Mouse (Mus musculus): Measurements from ENCODE around the gene Scimp. TPM values are rescaled to one million over a fixed set of nuclear protein-coding genes. Genes with fewer than 3 reads are reported as not detected.

The Scimp gene
- not detected for total RNA-seq (2021)
- long read RNA-seq, experiment 1: 0 reads
- long read RNA-seq, experiment 2: 0 reads

DNA sequence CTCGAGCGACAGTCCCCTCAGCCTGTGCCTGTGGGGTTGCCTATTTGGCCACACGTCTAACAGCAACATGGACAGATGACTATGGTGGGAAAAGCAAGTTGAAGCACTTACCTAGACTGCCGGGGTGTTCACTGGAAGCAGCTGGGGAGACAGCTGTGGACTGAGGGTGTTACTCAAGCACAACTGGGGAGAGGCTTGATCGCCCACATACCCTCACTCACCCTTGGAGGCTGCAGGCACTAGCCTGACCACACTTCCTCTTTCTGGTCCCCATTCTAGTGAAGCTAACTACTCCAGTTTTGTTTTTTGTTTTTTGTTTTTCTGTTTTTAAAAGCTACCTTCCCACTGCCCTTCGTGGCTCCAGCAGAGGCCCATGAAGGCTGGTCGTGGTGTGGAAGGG lies at the start of gene Scimp:
Gene Scimp, minus strand, starts transcription at position 222 of the 400 bp plus-strand sequence.
- DNase-seq (ENCODE audit: low spot score in 2 of 2): no peak

DNA sequence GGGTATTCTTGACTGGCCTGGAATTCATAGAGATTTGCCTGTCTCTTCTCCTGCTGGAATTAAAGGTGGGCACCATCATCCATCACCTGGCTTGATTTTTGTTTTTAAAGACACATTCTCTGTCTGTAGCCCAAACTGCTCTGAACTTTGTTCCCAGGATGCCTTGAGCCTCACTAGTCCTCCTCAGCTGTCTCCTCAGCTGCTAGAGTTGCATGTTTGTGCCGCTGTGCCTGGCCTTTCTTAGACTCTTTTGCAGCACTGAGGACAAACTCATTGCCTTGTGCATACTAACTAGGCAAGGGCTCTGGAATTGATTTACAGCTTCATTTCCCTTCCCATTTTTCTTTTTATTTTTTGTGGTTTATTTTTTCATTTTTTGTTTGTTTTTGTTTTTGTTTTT lies 48.0 kb upstream of the Scimp start:
- peak in 1 of 2 experiments; percentile 22 for DNase-seq (ENCODE audit: low spot score in 2 of 2)

- DNase-seq (ENCODE audit: low spot score in 2 of 2): no peak
Observed at GRCm38 (mm10) chr11:70846029-70846428, 33.6 kb upstream of the Scimp start.

DNA sequence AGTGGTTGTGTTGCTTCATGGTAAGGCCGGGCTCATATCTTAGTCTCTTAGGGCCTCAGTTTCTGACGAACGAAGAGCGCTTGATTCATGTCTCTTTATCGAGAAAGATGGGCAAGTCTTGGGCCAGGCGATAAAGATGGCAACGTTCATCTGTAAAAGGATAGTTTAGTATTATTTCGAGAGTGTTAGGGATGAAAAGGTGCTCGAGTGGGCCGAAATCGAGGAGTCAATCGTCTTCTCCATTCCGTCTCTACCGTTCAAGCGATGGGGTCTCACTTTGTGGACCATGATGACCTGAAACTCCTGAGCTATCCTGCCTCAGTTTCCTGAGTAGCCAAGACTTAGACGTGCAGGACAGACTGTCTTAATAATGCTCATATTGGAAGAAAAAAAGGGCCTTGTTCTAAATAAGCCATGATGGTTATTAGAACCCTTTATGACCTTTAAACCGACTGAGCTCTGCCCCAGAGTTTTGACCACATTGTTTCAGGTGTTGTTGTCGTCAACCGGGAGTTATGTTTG lies 33.1 kb upstream of the Scimp start:
- DNase-seq (ENCODE audit: low spot score in 2 of 2): peak in 1 of 2 experiments; percentile 13

DNA sequence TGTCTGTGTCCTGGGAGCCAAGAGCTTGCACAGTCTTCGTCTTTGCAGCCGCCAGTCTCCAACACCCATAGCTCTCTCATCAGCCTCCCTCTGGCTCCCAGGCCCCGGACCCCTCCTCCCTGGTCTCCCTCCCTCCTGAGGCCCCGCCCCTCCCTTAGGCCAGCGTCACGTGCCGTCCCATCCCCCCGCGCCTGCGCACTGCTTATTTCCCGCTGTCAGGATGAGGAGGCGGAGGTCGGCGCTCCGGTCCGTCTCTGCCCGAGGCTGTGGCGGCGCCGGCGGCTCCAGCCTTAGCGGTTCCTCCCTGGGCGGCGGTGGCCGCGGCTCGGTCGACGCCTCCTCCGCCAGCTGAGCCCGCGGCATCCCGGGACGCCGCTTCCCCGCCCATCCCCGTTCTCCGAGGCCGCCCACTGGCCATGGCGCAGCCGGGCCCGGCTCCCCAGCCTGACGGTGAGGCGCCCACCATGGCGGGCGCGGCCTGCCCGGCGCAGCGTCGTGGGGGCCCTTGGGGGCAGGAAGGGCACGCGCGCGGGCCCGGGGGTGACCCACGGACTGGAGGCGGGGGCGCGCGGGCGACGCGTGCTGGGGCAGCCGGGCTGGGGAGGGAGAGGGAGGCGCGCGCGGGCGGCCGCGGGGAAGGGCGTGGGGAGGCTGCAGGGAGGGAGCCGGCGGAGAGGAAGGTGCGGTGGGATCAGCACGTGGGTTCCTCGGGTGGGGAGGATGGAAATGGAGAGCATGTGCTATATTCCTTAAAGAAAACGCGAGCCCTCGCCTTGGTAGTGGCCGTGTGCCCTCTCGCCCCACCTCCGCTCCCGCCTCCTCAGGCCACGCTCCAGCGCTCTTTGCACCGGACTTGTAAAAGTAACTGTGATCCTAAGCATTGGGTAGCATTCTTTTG lies 32.4 kb upstream of the Scimp start, which contains the start of gene Rabep1:
Gene Rabep1, plus strand, starts transcription at position 220 of the 898 bp plus-strand sequence.
- peak; percentile 94 to 95 for DNase-seq (ENCODE audit: low spot score in 2 of 2)

GRCm38 (mm10) chr11:70843701-70844551 lies 31.5 kb upstream of the Scimp start:
- DNase-seq (ENCODE audit: low spot score in 2 of 2): no peak

DNA sequence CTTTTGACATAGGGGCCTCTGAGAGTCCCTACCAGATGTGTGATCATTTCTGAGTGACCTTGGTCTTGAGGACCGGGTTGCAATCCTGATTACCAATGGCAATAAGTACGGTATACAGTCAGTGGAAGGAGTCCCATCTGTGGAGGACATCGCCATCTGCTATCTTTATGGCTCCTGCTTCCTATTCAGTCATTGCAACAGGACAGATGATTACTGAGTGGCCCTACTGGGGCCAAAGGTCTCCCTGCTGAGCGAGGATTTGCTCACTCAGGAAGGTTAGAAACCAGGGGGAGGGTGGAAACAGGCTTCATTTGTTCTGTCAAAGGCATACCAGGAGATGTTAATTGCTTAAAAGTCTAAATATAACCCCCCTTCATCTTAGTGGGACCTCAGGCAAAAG lies 30.6 kb upstream of the Scimp start:
- DNase-seq (ENCODE audit: low spot score in 2 of 2): no peak

DNA sequence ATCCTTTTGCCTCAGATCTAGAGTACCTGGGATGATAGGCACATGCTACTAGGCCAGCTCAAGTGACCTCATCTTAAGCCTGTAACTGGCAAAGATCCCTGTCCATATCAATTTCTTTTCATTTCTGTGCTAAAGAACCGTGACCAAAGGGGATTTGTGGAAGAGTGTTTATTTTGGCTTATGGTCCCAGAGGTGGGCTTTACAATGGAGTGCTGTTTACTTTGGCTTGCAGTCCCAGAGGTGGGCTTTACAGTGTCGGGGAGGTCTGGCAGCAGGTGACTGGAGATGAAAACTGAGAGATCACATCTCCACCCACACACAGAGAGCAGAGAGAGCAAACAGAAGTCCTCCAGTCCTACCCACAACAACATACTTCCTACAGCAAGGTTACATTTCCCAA lies 26.2 kb upstream of the Scimp start:
- DNase-seq (ENCODE audit: low spot score in 2 of 2): no peak

GRCm38 (mm10) chr11:70837031-70837430 lies 24.6 kb upstream of the Scimp start:
- DNase-seq (ENCODE audit: low spot score in 2 of 2): no peak

DNA sequence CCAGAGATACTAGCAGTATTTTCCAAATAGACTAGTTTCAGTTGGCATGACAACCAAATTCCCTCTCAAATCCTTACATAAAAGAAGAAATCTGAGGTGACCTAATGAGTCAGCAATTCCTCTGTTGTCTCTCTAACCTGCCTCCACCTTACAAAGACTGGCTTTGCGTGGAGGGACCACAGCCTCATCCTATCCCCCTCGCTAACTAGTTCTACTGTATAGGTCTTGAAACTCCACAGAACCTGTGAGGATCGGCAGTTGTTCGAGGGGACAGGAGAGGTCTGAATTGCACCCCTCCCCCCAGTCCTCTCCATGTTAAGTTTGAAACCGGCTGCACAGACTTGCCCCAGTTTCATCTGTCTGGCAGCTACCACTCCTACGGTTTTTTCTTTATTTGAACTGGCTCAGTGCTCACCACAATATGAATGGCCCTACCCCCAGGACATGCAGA lies 23.0 kb upstream of the Scimp start:
- DNase-seq (ENCODE audit: low spot score in 2 of 2): no peak

DNA sequence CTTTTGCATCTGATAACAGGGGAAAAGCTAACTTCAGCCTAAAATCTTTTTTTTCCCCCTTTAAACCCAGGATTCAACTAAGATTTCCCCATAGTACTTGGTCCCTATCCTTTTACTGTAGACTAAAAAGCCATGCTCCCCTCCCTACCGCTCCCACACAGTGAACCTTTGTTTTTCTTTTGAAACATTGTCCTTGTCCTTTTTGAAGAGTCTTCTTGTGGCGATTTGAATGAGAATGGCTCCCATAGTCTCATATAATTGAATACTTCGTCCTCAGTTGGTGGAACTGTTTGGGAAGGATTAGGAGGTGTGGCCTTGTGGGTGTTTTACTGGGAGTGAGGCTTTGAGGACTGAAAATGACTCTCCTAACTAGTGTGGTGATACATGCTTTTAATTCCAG lies 21.4 kb upstream of the Scimp start:
- DNase-seq (ENCODE audit: low spot score in 2 of 2): no peak

DNA sequence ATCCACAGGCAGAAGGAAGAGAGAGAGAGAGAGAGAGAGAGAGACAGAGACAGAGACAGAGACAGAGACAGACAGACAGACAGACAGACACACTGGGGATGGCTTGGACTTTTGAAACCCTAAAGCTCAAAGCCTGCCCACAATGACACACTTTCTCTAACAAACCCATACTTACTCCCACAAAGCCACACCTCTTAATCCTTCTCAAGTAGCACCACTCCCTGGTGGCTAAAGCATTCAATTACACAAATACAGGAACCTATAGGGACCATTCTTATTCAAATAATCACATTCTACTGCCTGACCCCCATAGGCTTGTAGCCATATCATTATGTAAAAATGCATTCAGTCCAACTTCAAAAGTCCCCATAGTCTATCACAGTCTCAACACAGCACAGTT lies 21.0 kb upstream of the Scimp start:
- no peak for DNase-seq (ENCODE audit: low spot score in 2 of 2)

GRCm38 (mm10) chr11:70831201-70831600 lies 18.8 kb upstream of the Scimp start:
- no peak for DNase-seq (ENCODE audit: low spot score in 2 of 2)

DNA sequence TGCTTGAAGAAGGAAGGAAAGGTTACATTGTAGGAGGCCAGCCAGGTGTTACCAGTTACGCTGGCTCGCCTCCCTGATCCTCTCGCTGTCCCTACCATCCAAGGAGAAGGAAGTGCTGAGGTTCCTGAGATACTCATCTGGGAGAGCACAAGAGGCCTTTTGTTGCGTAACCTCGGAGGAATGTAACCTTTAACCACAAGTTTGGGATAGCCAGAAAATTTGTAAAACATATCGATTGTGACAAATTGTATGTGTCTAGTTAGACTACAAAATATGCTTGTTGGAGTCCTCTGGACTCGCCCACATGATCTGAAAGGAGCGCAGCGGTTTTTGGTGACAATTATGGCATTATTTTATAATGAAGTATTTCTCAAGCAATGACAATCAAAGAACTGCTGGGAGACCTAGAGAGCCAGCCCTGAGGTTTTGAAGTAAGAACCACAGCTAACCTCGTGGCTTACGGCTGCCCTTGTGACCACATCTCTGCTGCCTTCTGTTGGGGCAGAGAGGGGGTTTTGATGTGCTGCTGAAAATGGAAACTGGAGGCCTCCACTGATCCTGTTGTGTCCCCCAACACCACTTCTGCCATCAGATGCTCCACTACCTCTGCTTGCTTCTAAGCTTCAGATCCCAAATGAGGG lies 16.7 kb upstream of the Scimp start:
- no peak for DNase-seq (ENCODE audit: low spot score in 2 of 2)

- DNase-seq (ENCODE audit: low spot score in 2 of 2): no peak
Observed at GRCm38 (mm10) chr11:70826207-70826606, 13.8 kb upstream of the Scimp start.

DNA sequence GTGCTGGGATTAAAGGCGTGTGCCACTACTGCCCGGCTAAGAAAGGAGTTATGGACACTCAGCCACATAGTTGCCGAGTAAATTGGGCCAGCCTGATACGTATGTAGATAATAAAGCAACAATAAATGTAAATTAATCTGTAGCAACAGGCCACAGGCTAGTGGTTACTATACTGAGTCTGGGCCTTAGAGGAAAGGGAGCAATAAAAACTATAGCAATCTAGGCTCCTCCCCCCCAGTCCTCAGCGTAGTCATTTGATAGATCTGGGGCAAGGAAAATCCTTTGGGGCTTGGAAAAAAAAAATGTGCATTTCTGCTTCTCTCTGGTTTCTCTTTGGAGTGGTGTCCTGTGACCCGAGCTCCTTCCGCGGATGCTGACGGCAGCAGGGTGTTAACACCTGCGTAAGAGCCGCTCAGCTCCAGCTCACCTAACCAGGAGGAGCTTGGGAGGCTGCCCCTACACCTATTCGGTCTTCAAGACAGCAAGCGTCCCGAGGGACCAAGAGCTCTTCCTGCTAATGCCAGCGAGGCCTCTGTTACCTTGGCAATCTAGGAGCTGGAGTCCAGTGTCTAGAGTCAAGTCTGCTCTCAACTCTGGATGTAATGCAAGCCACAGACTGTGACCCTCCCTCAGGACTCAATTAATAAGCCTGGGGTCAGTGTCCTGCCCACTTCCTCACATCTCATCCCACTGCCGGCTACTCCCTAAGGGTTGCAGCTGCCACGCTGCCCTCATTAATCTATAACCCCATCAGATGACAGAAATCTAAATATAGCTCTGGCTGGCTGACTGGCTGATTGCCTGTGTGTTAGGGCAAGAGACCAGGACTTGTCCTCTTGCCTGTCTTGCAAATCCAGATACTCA lies 9.6 kb upstream of the Scimp start:
- DNase-seq (ENCODE audit: low spot score in 2 of 2): no peak

GRCm38 (mm10) chr11:70820120-70820519 lies 7.7 kb upstream of the Scimp start:
- no peak for DNase-seq (ENCODE audit: low spot score in 2 of 2)

DNA sequence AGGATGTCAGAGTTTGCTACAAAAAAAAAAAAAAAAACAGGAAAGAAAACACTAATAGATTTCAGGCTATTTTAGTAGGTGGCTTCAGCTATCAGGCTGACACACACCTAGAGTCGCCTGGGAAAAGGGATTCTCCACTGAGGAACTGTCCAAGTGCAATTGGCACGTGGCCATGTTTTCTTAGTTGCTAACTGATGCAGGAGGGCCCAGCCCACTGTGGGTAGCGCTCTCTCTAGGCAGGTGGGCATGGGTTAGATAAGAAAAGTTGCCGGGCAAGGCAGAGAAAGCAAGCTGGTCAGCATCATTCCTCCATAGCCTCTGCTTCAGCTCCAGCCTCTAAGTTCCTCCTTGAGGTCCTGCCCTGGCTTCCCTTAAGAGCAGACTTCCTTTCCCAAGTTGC lies 4.4 kb upstream of the Scimp start:
- DNase-seq (ENCODE audit: low spot score in 2 of 2): no peak

DNA sequence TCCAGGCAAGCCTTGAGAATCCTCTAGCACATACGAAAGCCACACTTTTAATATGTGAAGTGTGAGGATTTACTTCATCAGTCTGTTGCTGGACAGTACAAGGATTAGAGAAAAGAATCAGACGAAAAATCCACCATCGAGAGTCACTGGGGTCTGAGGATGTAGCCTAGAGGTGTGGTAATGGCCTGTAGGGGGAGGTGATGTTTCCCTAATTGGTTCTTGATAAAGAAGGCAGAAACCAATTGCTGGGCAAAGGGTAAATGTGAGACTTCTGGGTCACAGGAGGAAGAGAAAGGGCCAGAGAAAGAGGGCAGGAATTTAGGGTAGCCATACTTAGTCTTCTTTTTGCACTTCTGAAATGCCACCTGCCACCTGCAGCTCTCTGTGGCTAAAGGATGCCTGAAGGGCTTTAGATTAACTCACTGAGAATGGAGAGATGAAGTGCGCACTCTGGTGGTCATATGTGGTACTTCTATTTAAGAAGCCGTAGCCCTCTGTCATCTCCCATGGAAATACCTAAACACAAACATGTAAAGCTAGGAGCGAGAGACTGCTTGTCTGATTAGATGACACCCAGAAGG lies 3.2 kb upstream of the Scimp start:
- peak; percentile 55 to 70 for DNase-seq (ENCODE audit: low spot score in 2 of 2)

GRCm38 (mm10) chr11:70815071-70815470 lies 2.7 kb upstream of the Scimp start:
- no peak for DNase-seq (ENCODE audit: low spot score in 2 of 2)

All from layer of hippocampus, postnatal 14 days (tissue).